Mouse (Mus musculus) layer of hippocampus, postnatal 14 days (tissue): ENCODE measurements at regions not wholly inside any gene's neighbourhood (a gene's known extent, or its start where the extent isn't known, plus 50 kb on each side); places are given as distances from the start of the nearest gene placed in this dataset.
"Not testable (repeated sequence)": the region's sequence is repeated elsewhere in the genome, so short reads cannot be mapped to it uniquely, and the experiment has no call there.

ENCODE experiments used
- DNase-seq, 2 experiments: peaks; one replicate each; pipeline ENCODE4 v3.0.0; 2021 to 2022; ENCODE audit warnings: low spot score in 2 of 2, mixed read lengths in 1 of 2

- not testable (repeated sequence) for DNase-seq
Observed at GRCm38 (mm10) chr8:31737314-31737713, 1691.2 kb upstream of the 5930422O12Rik start.

- no peak for DNase-seq
Observed at GRCm38 (mm10) chr8:31746855-31747254, 1681.7 kb upstream of the 5930422O12Rik start.

GRCm38 (mm10) chr8:31749974-31750373 lies 1678.5 kb upstream of the 5930422O12Rik start:
- DNase-seq, result no peak

GRCm38 (mm10) chr8:31750482-31751126 lies 1677.9 kb upstream of the 5930422O12Rik start:
- no peak for DNase-seq

GRCm38 (mm10) chr8:31755737-31756136 lies 1672.8 kb upstream of the 5930422O12Rik start:
- no peak for DNase-seq

GRCm38 (mm10) chr8:31762091-31762490 lies 1666.4 kb upstream of the 5930422O12Rik start:
- DNase-seq, result no peak
